Mouse (Mus musculus): ENCODE measurements at regions not wholly inside any gene's neighbourhood (a gene's known extent, or its start where the extent isn't known, plus 50 kb on each side); places are given as distances from the start of the nearest gene placed in this dataset.

- ATAC-seq (replicated peaks; ENCODE audit: low FRiP score) (no peak), DNase-seq (ENCODE audit: low spot score) (no peak)
- 83% methylated on average over 18 of the region's 18 CpGs for WGBS
- H3K4me3 ChIP-seq (ENCODE audit: low read depth, low read length): no peak overlapping the region
- no peaks in the 10 kb centered on the region for H3K36me3 ChIP-seq (ENCODE audit: control insufficient read depth, insufficient read depth, low read length)
- no peak overlapping the region for H3K9ac ChIP-seq (ENCODE audit: low read length)
- no peaks in the 10 kb centered on the region for H3K9me3 ChIP-seq (ENCODE audit: control insufficient read depth, low read length)
- H3K4me1 ChIP-seq (replicated peaks; ENCODE audit: control insufficient read depth, insufficient read depth, low read length): peaks cover 11% of the 10 kb centered on the region
- no peaks in the 10 kb centered on the region for H3K27me3 ChIP-seq (ENCODE audit: control insufficient read depth, insufficient read depth, low read length)
- no peak overlapping the region for H3K4me2 ChIP-seq (ENCODE audit: low read depth, low read length, severe bottlenecking)
- no peak overlapping the region for H3K27ac ChIP-seq (ENCODE audit: low read depth, low read length)
Measured at GRCm38 (mm10) chr12:107748481-107749380, 254.7 kb downstream of the Bcl11b start.

- H3K9ac ChIP-seq (ENCODE audit: low read length): no peak overlapping the region
- peaks cover 11% of the 10 kb centered on the region for H3K4me1 ChIP-seq (replicated peaks; ENCODE audit: control insufficient read depth, insufficient read depth, low read length)
- no peak overlapping the region for H3K4me3 ChIP-seq (ENCODE audit: low read depth, low read length)
- no peak for DNase-seq (ENCODE audit: low spot score)
- H3K27me3 ChIP-seq (ENCODE audit: control insufficient read depth, insufficient read depth, low read length): no peaks in the 10 kb centered on the region
- no peak overlapping the region for H3K27ac ChIP-seq (ENCODE audit: low read depth, low read length)
- 91% methylated on average over 11 of the region's 11 CpGs for WGBS
- no peak overlapping the region for H3K4me2 ChIP-seq (ENCODE audit: low read depth, low read length, severe bottlenecking)
- no peaks in the 10 kb centered on the region for H3K9me3 ChIP-seq (ENCODE audit: control insufficient read depth, low read length)
- no peaks in the 10 kb centered on the region for H3K36me3 ChIP-seq (ENCODE audit: control insufficient read depth, insufficient read depth, low read length)
- ATAC-seq (replicated peaks; ENCODE audit: low FRiP score): no peak
Measured at GRCm38 (mm10) chr12:107749381-107750085, 253.9 kb downstream of the Bcl11b start.

GRCm38 (mm10) chr12:107750285-107750927 is 253.0 kb downstream of the Bcl11b start:
- H3K4me1 ChIP-seq (replicated peaks; ENCODE audit: control insufficient read depth, insufficient read depth, low read length): peaks cover 11% of the 10 kb centered on the region
- no peak overlapping the region for H3K4me2 ChIP-seq (ENCODE audit: low read depth, low read length, severe bottlenecking)
- no peak for ATAC-seq (replicated peaks; ENCODE audit: low FRiP score)
- peak; percentile 16 for DNase-seq (ENCODE audit: low spot score)
- no peak overlapping the region for H3K9ac ChIP-seq (ENCODE audit: low read length)
- no peak overlapping the region for H3K4me3 ChIP-seq (ENCODE audit: low read depth, low read length)
- 90% methylated on average over 8 of the region's 8 CpGs for WGBS
- no peak overlapping the region for H3K27ac ChIP-seq (ENCODE audit: low read depth, low read length)
- H3K36me3 ChIP-seq (ENCODE audit: control insufficient read depth, insufficient read depth, low read length): no peaks in the 10 kb centered on the region
- H3K9me3 ChIP-seq (ENCODE audit: control insufficient read depth, low read length): no peaks in the 10 kb centered on the region
- no peaks in the 10 kb centered on the region for H3K27me3 ChIP-seq (ENCODE audit: control insufficient read depth, insufficient read depth, low read length)

DNA sequence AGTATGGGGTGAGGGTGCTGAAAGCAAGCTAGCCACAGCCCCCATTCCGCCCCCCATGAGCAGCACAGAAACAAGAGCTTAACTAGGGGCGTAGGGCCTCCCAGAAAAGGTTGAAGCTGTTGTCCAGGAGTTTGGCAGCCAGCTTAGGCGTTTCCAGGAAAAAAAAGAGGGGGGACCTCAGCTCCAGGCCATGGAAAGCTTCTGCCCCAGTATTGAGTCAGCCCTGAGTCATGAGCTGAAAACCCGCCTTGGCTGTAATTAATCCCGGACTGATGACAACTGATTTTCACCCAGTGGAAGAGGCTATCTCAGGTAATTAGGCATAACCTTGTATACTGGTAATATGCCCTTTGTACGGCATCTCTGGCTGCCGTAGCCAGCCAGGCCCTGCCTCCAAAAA is 251.3 kb downstream of the Bcl11b start:
- no peak overlapping the region for H3K4me2 ChIP-seq (ENCODE audit: low read depth, low read length, severe bottlenecking)
- no peak overlapping the region for H3K4me3 ChIP-seq (ENCODE audit: low read depth, low read length)
- H3K27ac ChIP-seq (ENCODE audit: low read depth, low read length): no peak overlapping the region
- 53% methylated on average over 7 of the region's 7 CpGs for WGBS
- no peak for ATAC-seq (replicated peaks; ENCODE audit: low FRiP score)
- no peaks in the 10 kb centered on the region for H3K36me3 ChIP-seq (ENCODE audit: control insufficient read depth, insufficient read depth, low read length)
- no peak overlapping the region; the same call in 1 of the 2 replicates for H3K9ac ChIP-seq (ENCODE audit: low read length)
- H3K9me3 ChIP-seq (ENCODE audit: control insufficient read depth, low read length): no peaks in the 10 kb centered on the region
- no peak for DNase-seq (ENCODE audit: low spot score)
- H3K27me3 ChIP-seq (ENCODE audit: control insufficient read depth, insufficient read depth, low read length): no peaks in the 10 kb centered on the region
- peaks cover 14% of the 10 kb centered on the region for H3K4me1 ChIP-seq (replicated peaks; ENCODE audit: control insufficient read depth, insufficient read depth, low read length)

- no peaks in the 10 kb centered on the region for H3K36me3 ChIP-seq (ENCODE audit: control insufficient read depth, insufficient read depth, low read length)
- peak; percentile 73 for DNase-seq (ENCODE audit: low spot score)
- peaks cover 17% of the 10 kb centered on the region for H3K4me1 ChIP-seq (replicated peaks; ENCODE audit: control insufficient read depth, insufficient read depth, low read length)
- peak overlapping the region; percentile 20; the same call in 1 of the 2 replicates for H3K9ac ChIP-seq (ENCODE audit: low read length)
- H3K27me3 ChIP-seq (ENCODE audit: control insufficient read depth, insufficient read depth, low read length): no peaks in the 10 kb centered on the region
- H3K4me3 ChIP-seq (ENCODE audit: low read depth, low read length): no peak overlapping the region
- no peak overlapping the region for H3K4me2 ChIP-seq (ENCODE audit: low read depth, low read length, severe bottlenecking)
- no peaks in the 10 kb centered on the region for H3K9me3 ChIP-seq (ENCODE audit: control insufficient read depth, low read length)
- 37% methylated on average over 8 of the region's 8 CpGs for WGBS
- ATAC-seq (replicated peaks; ENCODE audit: low FRiP score): peak; percentile 34; the same call in 1 of the 2 replicates
- no peak overlapping the region for H3K27ac ChIP-seq (ENCODE audit: low read depth, low read length)
Measured at GRCm38 (mm10) chr12:107752587-107752986, 250.8 kb downstream of the Bcl11b start.

GRCm38 (mm10) chr12:107753022-107753421 is 250.4 kb downstream of the Bcl11b start:
- 56% methylated on average over 8 of the region's 8 CpGs for WGBS
- Histone ChIP-seq H3K9ac (ENCODE audit: low read length) (peak overlapping the region; percentile 20; the same call in 1 of the 2 replicates), H3K27me3 (ENCODE audit: control insufficient read depth, insufficient read depth, low read length) (no peaks in the 10 kb centered on the region), H3K36me3 (ENCODE audit: control insufficient read depth, insufficient read depth, low read length) (no peaks in the 10 kb centered on the region), H3K9me3 (ENCODE audit: control insufficient read depth, low read length) (no peaks in the 10 kb centered on the region), H3K27ac (ENCODE audit: low read depth, low read length) (no peak overlapping the region), H3K4me1 (replicated peaks; ENCODE audit: control insufficient read depth, insufficient read depth, low read length) (peaks cover 22% of the 10 kb centered on the region), H3K4me3 (ENCODE audit: low read depth, low read length) (no peak overlapping the region), H3K4me2 (ENCODE audit: low read depth, low read length, severe bottlenecking) (no peak overlapping the region)
- peak; percentile 56 for DNase-seq (ENCODE audit: low spot score)
- 0 out of 2 replicates have a peak, but pooled peaks have one; percentile 21 for ATAC-seq (replicated peaks; ENCODE audit: low FRiP score)

DNA sequence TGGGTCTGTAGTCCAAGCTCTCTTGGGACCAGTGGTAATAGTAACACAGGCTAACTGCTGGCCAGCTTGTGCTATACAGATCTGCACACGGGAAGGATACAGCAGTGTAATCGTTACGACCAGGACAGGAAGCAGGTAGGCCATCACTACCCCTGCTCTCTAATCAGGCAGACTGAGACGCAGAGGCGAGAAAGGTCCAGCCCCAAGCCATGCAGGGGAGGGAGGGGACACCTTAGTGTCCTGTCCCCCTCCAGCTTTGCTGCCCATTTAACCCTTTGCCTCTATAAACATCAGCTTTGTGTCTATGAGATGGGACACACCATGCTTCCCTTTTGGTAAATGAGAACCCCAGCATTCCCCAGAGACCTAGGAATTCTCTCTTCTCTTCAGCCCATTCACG is 249.9 kb downstream of the Bcl11b start:
- Histone ChIP-seq H3K27me3 (ENCODE audit: control insufficient read depth, insufficient read depth, low read length) (no peaks in the 10 kb centered on the region), H3K9ac (ENCODE audit: low read length) (no peak overlapping the region), H3K4me3 (ENCODE audit: low read depth, low read length) (no peak overlapping the region), H3K4me1 (replicated peaks; ENCODE audit: control insufficient read depth, insufficient read depth, low read length) (peaks cover 27% of the 10 kb centered on the region), H3K9me3 (ENCODE audit: control insufficient read depth, low read length) (no peaks in the 10 kb centered on the region), H3K27ac (ENCODE audit: low read depth, low read length) (no peak overlapping the region), H3K4me2 (ENCODE audit: low read depth, low read length, severe bottlenecking) (no peak overlapping the region), H3K36me3 (ENCODE audit: control insufficient read depth, insufficient read depth, low read length) (no peaks in the 10 kb centered on the region)
- 67% methylated on average over 6 of the region's 6 CpGs for WGBS
- ATAC-seq (replicated peaks; ENCODE audit: low FRiP score) (no peak), DNase-seq (ENCODE audit: low spot score) (no peak)

DNA sequence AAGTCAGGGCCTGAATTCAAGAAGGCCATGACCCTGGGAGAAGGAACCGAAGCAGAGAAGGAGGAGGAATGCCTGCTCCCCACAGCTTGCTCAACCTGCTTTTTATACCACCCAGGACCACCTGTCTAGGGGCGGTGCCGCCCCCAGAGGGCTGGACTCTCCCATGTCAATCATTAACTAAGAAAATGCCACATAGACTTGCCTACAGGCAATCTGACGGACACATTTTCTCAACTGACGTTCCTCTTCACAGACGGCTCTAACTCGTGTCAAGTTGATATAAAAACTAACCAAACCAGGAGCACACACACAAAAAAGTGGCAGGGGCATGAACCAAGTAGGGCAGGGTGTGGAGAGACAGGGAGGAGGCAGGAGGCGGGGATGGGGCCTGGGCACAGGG is 248.5 kb downstream of the Bcl11b start:
- ATAC-seq (replicated peaks; ENCODE audit: low FRiP score) (no peak), DNase-seq (ENCODE audit: low spot score) (no peak)
- no peaks in the 10 kb centered on the region for H3K27me3 ChIP-seq (ENCODE audit: control insufficient read depth, insufficient read depth, low read length)
- peaks cover 29% of the 10 kb centered on the region for H3K4me1 ChIP-seq (replicated peaks; ENCODE audit: control insufficient read depth, insufficient read depth, low read length)
- H3K9ac ChIP-seq (ENCODE audit: low read length): no peak overlapping the region
- H3K4me3 ChIP-seq (ENCODE audit: low read depth, low read length): no peak overlapping the region
- no peak overlapping the region for H3K4me2 ChIP-seq (ENCODE audit: low read depth, low read length, severe bottlenecking)
- no peaks in the 10 kb centered on the region for H3K9me3 ChIP-seq (ENCODE audit: control insufficient read depth, low read length)
- 87% methylated on average over 8 of the region's 8 CpGs for WGBS
- H3K27ac ChIP-seq (ENCODE audit: low read depth, low read length): no peak overlapping the region
- no peaks in the 10 kb centered on the region for H3K36me3 ChIP-seq (ENCODE audit: control insufficient read depth, insufficient read depth, low read length)

All from forebrain, embryonic 11.5 days (tissue).